Mouse (Mus musculus) gonadal fat pad, adult 2 months (tissue): Measurements from ENCODE around the gene Gtf2a1l. TPM values are rescaled to one million over a fixed set of nuclear protein-coding genes. Genes with fewer than 3 reads are reported as not detected.

Source experiments
- polyA plus RNA-seq: library from polyadenylated mRNA; depleted of rRNA; stranded (reverse); fragments of >200 nt; gene quantifications from 2 replicates; pipeline ENCODE4 v1.2.3, GENCODE M21; 2012; rRNA removed

Gtf2a1l gene
- polyA plus RNA-seq, 1 experiment: 0.66 TPM

Other genes starting within 250 kb of the Gtf2a1l start
- 4.1 and 4.3 TPM in 2 replicates for gene Foxn2, start 227.9 kb upstream of the Gtf2a1l start, polyA plus RNA-seq
- gene Ppp1r21, start 138.5 kb upstream of the Gtf2a1l start, polyA plus RNA-seq: 21.9 and 22.8 TPM in 2 replicates
- gene Ston1, start 71.0 kb upstream of the Gtf2a1l start, polyA plus RNA-seq: 8.9 and 11.7 TPM in 2 replicates
- gene Lhcgr, start 123.3 kb downstream of the Gtf2a1l start, polyA plus RNA-seq: 0.19 and 0.46 TPM in 2 replicates